Mouse (Mus musculus) liver, postnatal 0 days (tissue): ENCODE data around the gene Wnt7a.

Experiments
- CTCF ChIP-seq: sonication (generic); IDR thresholded peaks from 2 replicates; pipeline ENCODE4 v1.5.1; 2016; ENCODE audit warnings: antibody characterized with exemption, low read depth
- EP300 ChIP-seq: IDR thresholded peaks from 2 replicates; pipeline ENCODE4 v1.6.1; 2016; ENCODE audit warnings: antibody characterized with exemption, low read depth, mild to moderate bottlenecking

GRCm38 (mm10) chr6:91366781-91367180 lies 44.4 kb downstream of the Wnt7a start:
- TF ChIP-seq CTCF (no peak), EP300 (no peak)
